Mouse (Mus musculus) CH12.LX (cell line): ENCODE data around the gene Thrb. TPM values are rescaled to one million over a fixed set of nuclear protein-coding genes. Genes with fewer than 3 reads are reported as not detected.

Experiments used
- DNase-seq: peaks from one replicate; pipeline ENCODE4 v3.0.0-alpha.2; 2013; ENCODE audit errors: extremely low read depth
- H3K27ac ChIP-seq: 2 replicates; pipeline ENCODE4 v1.5.1; 2012; ENCODE audit warnings: low read depth, mild to moderate bottlenecking, control low read depth, moderate library complexity; ENCODE audit not compliant: insufficient read depth
- H3K27me3 ChIP-seq: replicated peaks from 2 replicates; pipeline ENCODE3; 2012; ENCODE audit warnings: inconsistent platforms
- H3K36me3 ChIP-seq, 2 experiments: replicated peaks in 1 of 2; 2 replicates each; pipeline versions ENCODE3 to v1.6.1; 2012; ENCODE audit warnings: inconsistent platforms in 1 of 2, low read length in 1 of 2, mild to moderate bottlenecking in 1 of 2, mixed read lengths in 1 of 2, moderate library complexity in 1 of 2; ENCODE audit not compliant: control insufficient read depth in 1 of 2, insufficient read depth in 1 of 2
- H3K4me1 ChIP-seq, 2 experiments: 2 replicates each; pipeline ENCODE4 v1.6.1; 2012; ENCODE audit warnings: inconsistent platforms in 1 of 2, moderate library complexity in 1 of 2; ENCODE audit not compliant: insufficient read depth in 2 of 2, control insufficient read depth in 1 of 2
- H3K4me2 ChIP-seq: 2 replicates; pipeline ENCODE4 v1.6.1; 2012; ENCODE audit warnings: low read depth, mild to moderate bottlenecking, control low read depth; ENCODE audit not compliant: poor library complexity, insufficient read depth, severe bottlenecking
- H3K4me3 ChIP-seq, 3 experiments: fragments of 150-350 bp in 1 of 3; sonication (generic) in 1 of 3; replicated peaks in 1 of 3; 2 replicates each; pipeline versions ENCODE3 to v1.5.1; 2011 to 2012; ENCODE audit warnings: low read depth in 2 of 3, low read length in 2 of 3, mild to moderate bottlenecking in 2 of 3, moderate library complexity in 2 of 3, control low read depth in 1 of 3, improper control_type of control experiment in 1 of 3, inconsistent platforms in 1 of 3, mixed read lengths in 1 of 3; ENCODE audit not compliant: poor library complexity in 1 of 3
- H3K79me2 ChIP-seq: replicated peaks from 2 replicates; pipeline ENCODE4 v1.6.1; 2012; ENCODE audit warnings: mild to moderate bottlenecking, moderate library complexity; ENCODE audit not compliant: control insufficient read depth, poor library complexity, insufficient read depth, severe bottlenecking; ENCODE audit errors: extremely low read depth
- H3K9ac ChIP-seq: 2 replicates; pipeline ENCODE4 v1.6.1; 2012; ENCODE audit warnings: low read depth, mild to moderate bottlenecking, control low read depth, moderate library complexity; ENCODE audit not compliant: insufficient read depth
- H3K9me3 ChIP-seq: replicated peaks from 2 replicates; pipeline ENCODE3; 2012; ENCODE audit warnings: low read length, inconsistent platforms, mixed read lengths
- ELF1 ChIP-seq: IDR thresholded peaks from 2 replicates; pipeline ENCODE4 v1.6.1; 2014; ENCODE audit warnings: low read depth, mild to moderate bottlenecking, inconsistent platforms, low read length, improper control_type of control experiment
- EP300 ChIP-seq: IDR thresholded peaks from 2 replicates; pipeline ENCODE4 v1.6.1; 2011; ENCODE audit warnings: low read length, improper control_type of control experiment
- GABPA ChIP-seq: IDR thresholded peaks from 2 replicates; pipeline ENCODE4 v1.6.1; 2012; ENCODE audit warnings: low read depth, low read length, improper control_type of control experiment, inconsistent platforms; ENCODE audit not compliant: insufficient replicate concordance
- HCFC1 ChIP-seq: IDR thresholded peaks from 2 replicates; pipeline ENCODE4 v1.6.1; 2012; ENCODE audit warnings: low read depth, mild to moderate bottlenecking, inconsistent platforms, low read length, improper control_type of control experiment
- IRF4 ChIP-seq: IDR thresholded peaks from 2 replicates; pipeline ENCODE4 v1.6.1; 2014; ENCODE audit warnings: low read depth, mild to moderate bottlenecking, inconsistent platforms, low read length, improper control_type of control experiment
- JUN ChIP-seq: IDR thresholded peaks from 2 replicates; pipeline ENCODE4 v1.6.1; 2011; ENCODE audit warnings: low read depth, mild to moderate bottlenecking, low read length, improper control_type of control experiment, moderate library complexity; ENCODE audit not compliant: insufficient read depth
- JUND ChIP-seq: conservative IDR thresholded peaks from 2 replicates; pipeline ENCODE4 v1.6.1; 2011; ENCODE audit warnings: low read depth, low read length, improper control_type of control experiment
- KAT2A ChIP-seq: IDR thresholded peaks from 2 replicates; pipeline ENCODE4 v1.6.1; 2012; ENCODE audit warnings: low read length, improper control_type of control experiment, inconsistent platforms; ENCODE audit not compliant: insufficient replicate concordance
- MAFK ChIP-seq: IDR thresholded peaks from 2 replicates; pipeline ENCODE4 v1.6.1; 2011; ENCODE audit warnings: low read length, improper control_type of control experiment; ENCODE audit not compliant: insufficient replicate concordance
- MXI1 ChIP-seq: IDR thresholded peaks from 2 replicates; pipeline ENCODE4 v1.6.1; 2011; ENCODE audit warnings: mild to moderate bottlenecking, low read depth, low read length, improper control_type of control experiment
- MYC ChIP-seq: IDR thresholded peaks from 2 replicates; pipeline ENCODE4 v1.6.1; 2011; ENCODE audit warnings: low read depth, mild to moderate bottlenecking, improper control_type of control experiment, low read length
- NELFE ChIP-seq: IDR thresholded peaks from 2 replicates; pipeline ENCODE4 v1.6.1; 2011; ENCODE audit warnings: low read depth, low read length, improper control_type of control experiment
- PAX5 ChIP-seq: IDR thresholded peaks from 2 replicates; pipeline ENCODE4 v1.6.1; 2012; ENCODE audit warnings: low read length, inconsistent platforms, mixed read lengths
- SIN3A ChIP-seq: IDR thresholded peaks from 2 replicates; pipeline ENCODE4 v1.6.1; 2012; ENCODE audit warnings: low read length, improper control_type of control experiment, inconsistent platforms
- SMC3 ChIP-seq: IDR thresholded peaks from 2 replicates; pipeline ENCODE4 v1.6.1; 2011; ENCODE audit warnings: low read depth, low read length, improper control_type of control experiment
- TBP ChIP-seq: conservative IDR thresholded peaks from 2 replicates; pipeline ENCODE4 v1.6.1; 2011; ENCODE audit warnings: low read depth, low read length, improper control_type of control experiment
- TCF12 ChIP-seq: IDR thresholded peaks from 2 replicates; pipeline ENCODE4 v1.6.1; 2014; ENCODE audit warnings: low read depth, mild to moderate bottlenecking, inconsistent platforms, low read length, improper control_type of control experiment
- ZKSCAN1 ChIP-seq: IDR thresholded peaks from 2 replicates; pipeline ENCODE4 v1.6.1; 2012; ENCODE audit warnings: low read depth, inconsistent platforms, low read length, improper control_type of control experiment, borderline replicate concordance
- ZNF384 ChIP-seq: IDR thresholded peaks from 2 replicates; pipeline ENCODE4 v1.6.1; 2012; ENCODE audit warnings: low read depth, low read length, improper control_type of control experiment, inconsistent platforms
- dilution Hi-C: fragments of 300-500 bp; cut with MboI; formaldehyde crosslinking; loops from 2 replicates; pipeline ENCODE4 v1.14.3; 2020; ENCODE audit warnings: low sequenced_read_pairs; ENCODE audit not compliant: extremely low pct_unique_long_range_greater_than_20kb, extremely low pct_ligation_motif_present
- in situ Hi-C: fragments of 300-500 bp; cut with MboI; formaldehyde crosslinking; loops from 3 replicates; pipeline ENCODE4 v1.14.3; 2019; ENCODE audit warnings: low sequenced_read_pairs, low pct_ligation_motif_present, low pct_unique_long_range_greater_than_20kb, mixed read lengths
- polyA plus RNA-seq: library from polyadenylated mRNA; unstranded; fragments of >175 nt; gene quantifications from 2 replicates; pipeline ENCODE4 v1.2.1, GENCODE M21; 2012; ENCODE audit warnings: low read depth; ENCODE audit not compliant: insufficient read length
- total RNA-seq, 2 experiments: library from RNA; depleted of rRNA; stranded (reverse); fragments of 300-350 nt in 1 of 2; fragments of >200 nt in 1 of 2; gene quantifications; 2 replicates each; pipeline ENCODE4 v1.2.3; 2012 to 2014

Thrb gene
- total and polyA plus RNA-seq, 3 experiments = 0.56 to 1.6 (median 0.60) TPM

DNA sequence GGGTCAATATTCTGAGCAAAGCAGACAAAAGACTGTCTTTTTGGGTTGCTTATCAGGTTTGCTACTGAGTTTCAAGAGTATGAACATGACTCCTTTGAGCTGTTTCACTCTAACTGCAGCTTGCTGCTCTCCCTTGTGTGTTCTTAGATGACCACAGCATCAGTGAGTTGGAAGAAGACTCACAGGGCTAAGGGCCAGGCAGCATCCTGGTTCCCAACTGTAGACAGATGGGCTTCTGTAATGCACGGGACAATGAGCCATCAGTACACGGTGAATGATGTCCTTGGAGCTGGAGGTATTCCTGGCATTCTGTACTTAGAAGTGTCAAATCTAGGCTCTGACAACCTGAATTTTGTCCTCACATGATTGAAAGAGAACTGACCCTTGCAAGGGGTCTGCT, 255.5 kb downstream of the Thrb start:
- no peak overlapping the region for H3K4me2 ChIP-seq
- no peak overlapping the region for H3K27ac ChIP-seq
- DNase-seq = no peak
- H3K4me3 ChIP-seq = no peak overlapping the region
- H3K79me2 ChIP-seq = no peaks in the 10 kb centered on the region
- dilution Hi-C loops = no loop called here
- no peak overlapping the region for H3K9ac ChIP-seq
- no peaks in the 10 kb centered on the region for H3K36me3 ChIP-seq
- no peaks in the 10 kb centered on the region for H3K9me3 ChIP-seq
- TF ChIP-seq KAT2A = no peak
- in situ Hi-C loops = no loop called here
- H3K4me1 ChIP-seq = peaks cover 0 to 2% of the 10 kb centered on the region in 2 experiments; a peak in 1 of 4 replicates
- H3K27me3 ChIP-seq = no peaks in the 10 kb centered on the region

DNA sequence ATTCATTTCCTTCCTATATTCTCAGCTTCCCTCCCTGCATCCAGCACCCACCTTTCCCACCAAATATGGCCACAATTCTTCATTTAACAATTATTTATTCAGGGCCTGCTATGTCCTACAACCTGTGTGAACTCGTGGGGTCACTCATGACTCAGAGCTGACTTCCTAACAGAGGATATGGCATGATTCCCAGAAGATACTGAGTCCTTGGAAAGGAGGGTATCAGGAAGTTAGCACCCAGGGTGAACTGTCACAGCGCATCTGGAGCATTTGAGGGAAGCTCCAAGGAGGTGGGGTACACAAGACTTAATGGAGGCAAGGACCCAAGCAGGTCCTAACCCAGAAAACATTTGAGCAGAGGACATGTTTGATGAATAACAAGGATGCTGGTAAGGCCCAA, 256.6 kb downstream of the Thrb start:
- in situ Hi-C loops = no loop called here
- dilution Hi-C loops = no loop called here
- peaks cover 0 to 7% of the 10 kb centered on the region in 2 experiments; a peak in 1 of 4 replicates for H3K4me1 ChIP-seq

DNA sequence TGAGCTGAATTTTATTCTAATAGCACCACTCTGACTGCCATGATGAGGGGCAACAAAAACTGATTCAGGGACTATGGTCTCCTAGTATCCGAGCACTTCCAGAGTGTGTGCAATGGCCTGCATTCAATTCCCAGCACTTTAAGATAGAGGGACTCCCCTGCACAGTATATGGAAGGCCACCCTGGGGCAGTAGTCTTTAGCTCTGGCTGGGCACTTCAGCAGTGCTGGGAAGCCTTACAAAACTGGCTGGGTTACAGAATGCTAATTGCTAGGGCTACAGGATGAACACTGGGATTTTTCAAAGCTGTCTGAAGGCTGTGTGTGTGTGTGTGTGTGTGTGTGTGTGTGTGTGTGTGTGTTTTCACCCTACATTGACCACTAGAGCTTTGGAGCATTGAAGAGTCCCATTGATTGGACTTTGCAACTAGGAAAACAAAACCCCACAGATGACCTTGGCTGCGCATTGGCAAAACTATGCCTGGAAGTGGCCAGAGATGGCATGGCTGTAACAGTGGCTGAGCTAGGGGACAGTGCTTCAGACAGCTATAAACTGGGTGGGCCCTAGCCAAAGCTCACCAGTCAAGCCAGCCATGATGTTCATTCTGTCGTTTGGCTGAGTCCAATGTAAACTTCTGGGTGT, 257.2 kb downstream of the Thrb start:
- Histone ChIP-seq H3K36me3 (no peaks in the 10 kb centered on the region), H3K27ac (no peak overlapping the region), H3K4me3 (no peak overlapping the region), H3K79me2 (no peaks in the 10 kb centered on the region), H3K9me3 (no peaks in the 10 kb centered on the region), H3K9ac (no peak overlapping the region), H3K4me2 (no peak overlapping the region), H3K27me3 (no peaks in the 10 kb centered on the region), H3K4me1 (peaks cover 0 to 7% of the 10 kb centered on the region in 2 experiments; a peak in 1 of 4 replicates)
- TF ChIP-seq MXI1 (no peak), ZNF384 (no peak), SMC3 (no peak), ZKSCAN1 (no peak), MAFK (no peak), TBP (no peak), HCFC1 (no peak), GABPA (no peak)
- in situ Hi-C loops (no loop called here), dilution Hi-C loops (no loop called here)
- no peak for DNase-seq

More for the DNA sequence above, 256.6 kb downstream of the Thrb start:
- Histone ChIP-seq H3K79me2 (no peaks in the 10 kb centered on the region), H3K27me3 (no peaks in the 10 kb centered on the region), H3K9me3 (no peaks in the 10 kb centered on the region), H3K27ac (no peak overlapping the region), H3K36me3 (no peaks in the 10 kb centered on the region), H3K9ac (no peak overlapping the region), H3K4me3 (no peak overlapping the region), H3K4me2 (no peak overlapping the region)
- TF ChIP-seq SIN3A = no peak
- no peak for TF ChIP-seq ELF1
- no peak for TF ChIP-seq IRF4
- no peak for TF ChIP-seq NELFE
- no peak for TF ChIP-seq MYC
- no peak for TF ChIP-seq MAFK
- no peak for TF ChIP-seq TBP
- TF ChIP-seq PAX5 = no peak
- TF ChIP-seq JUND = no peak
- TF ChIP-seq TCF12 = no peak
- TF ChIP-seq EP300 = no peak
- no peak for TF ChIP-seq JUN
- no peak for DNase-seq
